Mouse (Mus musculus): ENCODE data around the gene Zkscan4. TPM values are rescaled to one million over a fixed set of nuclear protein-coding genes. Genes with fewer than 3 reads are reported as not detected.

The Zkscan4 gene
- polyA plus RNA-seq, 3 experiments from 2014 or later = not detected

DNA sequence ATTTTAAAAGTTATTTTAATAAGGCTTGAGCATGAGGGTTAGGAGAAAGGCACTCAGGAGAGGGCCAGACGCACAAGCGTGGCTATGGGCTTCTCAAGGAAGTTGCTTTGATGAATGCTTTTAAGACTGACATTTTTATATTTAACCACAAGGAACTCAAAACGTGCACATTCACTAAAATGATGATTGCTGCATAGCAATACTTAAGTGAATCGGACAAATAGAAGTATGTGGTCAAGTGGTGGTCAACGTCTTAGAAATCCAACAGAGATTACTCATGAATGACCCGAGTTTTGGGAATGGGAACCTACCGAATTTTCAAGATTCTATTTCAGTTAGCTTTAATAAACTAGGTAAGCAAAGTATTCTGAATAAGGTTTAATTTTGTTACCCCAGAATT lies 51.4 kb downstream of the Zkscan4 start:
- ATAC-seq = no peak

DNA sequence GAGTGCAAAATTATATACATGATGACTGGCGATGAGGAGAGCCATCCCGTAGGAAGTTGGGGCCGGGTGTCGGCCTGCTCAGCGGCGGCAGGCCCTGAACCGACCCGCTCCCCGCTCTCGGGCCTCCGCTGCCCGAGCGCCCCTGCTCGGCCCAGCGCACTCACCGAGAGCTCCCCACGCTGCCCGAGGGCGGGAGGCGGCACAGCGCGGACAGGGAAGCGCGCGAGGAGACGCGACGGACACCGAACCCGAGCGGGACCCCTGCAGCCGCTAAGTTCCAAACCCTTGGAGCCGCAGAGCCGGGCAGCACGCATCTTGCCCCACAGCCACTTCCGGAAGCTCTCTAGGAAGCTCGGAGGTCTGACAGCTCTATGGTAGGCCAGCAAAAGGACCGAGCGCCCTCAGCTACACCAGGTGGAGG lies 52.1 kb downstream of the Zkscan4 start, which contains the start of gene Zkscan8:
Zkscan8 (minus strand) TSS at position 340 of the 421 bp plus-strand sequence.
- ATAC-seq = peak; percentile 99

Other genes starting within 250 kb of the Zkscan4 start
- gene Gpx5, start 186.2 kb upstream of the Zkscan4 start, polyA plus RNA-seq (2017; shearing (Covaris generic)) = not detected
- gene Gpx6, start 166.8 kb upstream of the Zkscan4 start, polyA plus RNA-seq (2017; shearing (Covaris generic)) = not detected
- gene Olfr1367, start 132.0 kb upstream of the Zkscan4 start, polyA plus RNA-seq (2017; shearing (Covaris generic)) = not detected
- 1 to 10 TPM; 3.9 to 9.2 (median 8.1) TPM for gene Zscan12, start 116.1 kb upstream of the Zkscan4 start, polyA plus RNA-seq (2017; shearing (Covaris generic))
- 10 to 100 TPM; 23.7 to 42.0 (median 33.0) TPM for gene Zkscan3, start 76.2 kb upstream of the Zkscan4 start, polyA plus RNA-seq (2017; shearing (Covaris generic))
- 1 to 10 TPM in 2 of 3 experiments, under 1 TPM in 1; 0.68 to 1.7 (median 1.6) TPM for gene Pgbd1, start 37.8 kb upstream of the Zkscan4 start, polyA plus RNA-seq (2017; shearing (Covaris generic))
- 10 to 100 TPM; 42.6 to 84.1 (median 72.6) TPM for gene Zscan26, start 25.2 kb upstream of the Zkscan4 start, polyA plus RNA-seq (2017; shearing (Covaris generic))
- gene Nkapl, start 10.4 kb upstream of the Zkscan4 start, polyA plus RNA-seq (2017; shearing (Covaris generic)) = under 1 TPM in 1 of 3 experiments, not detected in 2; 0.62 TPM
- not detected for gene Gm10065, start 534 bp downstream of the Zkscan4 start, polyA plus RNA-seq (2017; shearing (Covaris generic))
- under 1 TPM in 1 of 3 experiments, not detected in 2; 0.17 TPM for gene AK157302, start 16.3 kb downstream of the Zkscan4 start, polyA plus RNA-seq (2017; shearing (Covaris generic))
- gene Gm11273, start 22.5 kb downstream of the Zkscan4 start, polyA plus RNA-seq (2017; shearing (Covaris generic)) = 10 to 100 TPM in 2 of 3 experiments, 1 to 10 TPM in 1; 5.4 to 41.4 (median 31.6) TPM
- gene Zkscan8, start 52.2 kb downstream of the Zkscan4 start, polyA plus RNA-seq (2017; shearing (Covaris generic)) = 1 to 10 TPM; 5.8 to 8.7 (median 5.9) TPM
- not detected for gene Olfr1366, start 63.9 kb downstream of the Zkscan4 start, polyA plus RNA-seq (2017; shearing (Covaris generic))
- gene Olfr1535, start 81.0 kb downstream of the Zkscan4 start, polyA plus RNA-seq (2017; shearing (Covaris generic)) = under 1 TPM in 2 of 3 experiments, not detected in 1; 0.11 to 0.19 TPM
- not detected for gene Olfr1364, start 102.9 kb downstream of the Zkscan4 start, polyA plus RNA-seq (2017; shearing (Covaris generic))
- gene Olfr1362, start 135.1 kb downstream of the Zkscan4 start, polyA plus RNA-seq (2017; shearing (Covaris generic)) = not detected
- not detected for gene Olfr11, start 163.6 kb downstream of the Zkscan4 start, polyA plus RNA-seq (2017; shearing (Covaris generic))
- gene Olfr1361, start 184.5 kb downstream of the Zkscan4 start, polyA plus RNA-seq (2017; shearing (Covaris generic)) = not detected
- not detected for gene Olfr1360, start 198.5 kb downstream of the Zkscan4 start, polyA plus RNA-seq (2017; shearing (Covaris generic))
- not detected for gene Olfr1359, start 219.2 kb downstream of the Zkscan4 start, polyA plus RNA-seq (2017; shearing (Covaris generic))
- not detected for gene Hist1h2bl, start 237.2 kb downstream of the Zkscan4 start, polyA plus RNA-seq (2017; shearing (Covaris generic))
- gene Hist1h2ai, start 237.5 kb downstream of the Zkscan4 start, polyA plus RNA-seq (2017; shearing (Covaris generic)) = 10 to 100 TPM in 1 of 3 experiments, not detected in 2; 25.0 TPM
- 1 to 10 TPM in 1 of 3 experiments, not detected in 2; 4.9 TPM for gene Hist1h3h, start 238.8 kb downstream of the Zkscan4 start, polyA plus RNA-seq (2017; shearing (Covaris generic))
- gene Hist1h2bm, start 243.1 kb downstream of the Zkscan4 start, polyA plus RNA-seq (2017; shearing (Covaris generic)) = 1 to 10 TPM in 2 of 3 experiments, not detected in 1; 1.6 to 4.7 TPM